In the genomic region with DNA sequence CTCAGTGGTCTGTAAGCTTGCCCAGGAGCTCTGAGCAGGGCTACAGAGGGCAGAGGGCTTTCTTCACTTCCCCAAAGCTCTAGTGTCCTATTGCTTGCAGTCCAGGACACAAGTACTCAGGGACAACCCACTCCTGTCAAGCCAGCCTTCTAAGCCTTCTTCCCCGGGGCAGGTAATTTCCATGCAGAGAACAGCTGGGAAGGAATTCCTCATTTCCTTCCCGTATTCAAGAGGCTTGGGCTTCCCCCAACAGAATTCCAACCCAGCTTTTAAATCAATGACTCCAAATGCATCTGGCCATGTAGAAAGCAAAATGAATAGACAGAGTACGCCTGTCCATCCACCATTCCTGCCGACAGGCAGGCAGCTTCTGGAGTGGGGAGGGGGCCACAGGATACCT, we compare ENCODE assay signal across 26 mouse cellular contexts.
A peak's percentile ranks its signal among the peaks of the same experiment; 100 is the strongest.
DNase-seq lines count a peak whose midpoint lies in the region; ATAC-seq and TF ChIP-seq lines count a peak whose summit lies in the region.
"Had no signal": no experiment of that assay in that cellular context is flagged by ENCODE, and none has a peak within 500 bp of the region (broad histone marks: within the 10 kb centered on the region; RNA-seq: fewer than 3 reads in every experiment).

No protein-coding gene starts in this region.

- 40% methylated on average over 4 of the region's 4 CpGs for WGBS in liver, embryonic 15.5 days (ENCODE audit: insufficient replicate concordance)
- 57% methylated on average over 4 of the region's 4 CpGs for WGBS in embryonic facial prominence, embryonic 10.5 days

- no peaks in the 10 kb centered on the region for H3K9me3 ChIP-seq in liver, embryonic 15.5 days (replicated peaks)
- H3K9me3 ChIP-seq in E14TG2a.4 (ENCODE audit: low read length) = no peaks in the 10 kb centered on the region
- H3K9me3 ChIP-seq in embryonic facial prominence, embryonic 10.5 days = no peaks in the 10 kb centered on the region
- H3K9me3 ChIP-seq: forebrain, embryonic 12.5 days; kidney, embryonic 15.5 days; limb, embryonic 13.5 days; neural tube, embryonic 13.5 days had no signal

- no peak for ATAC-seq in liver, embryonic 15.5 days (ENCODE audit: insufficient read depth)
- ATAC-seq in megakaryocyte progenitor cell, adult 5-6 weeks (replicated peaks; ENCODE audit: poor library complexity) = peak; percentile 27; the same call in 1 of the 2 replicates
- ATAC-seq: inflammation-experienced regulatory T-cells, adult 6 months had no signal

- DNase-seq in liver = no peak
- DNase-seq in embryonic facial prominence, embryonic 10.5 days (ENCODE audit: low spot score) = no peak
- no peak for DNase-seq in T-cell, adult 2 months (ENCODE audit: low spot score)
- DNase-seq in B cell, adult 2 months = no peak
- DNase-seq: adrenal gland, postnatal 10 days; cerebellum, adult 11-12 months; cerebellum, adult 9-11 months; gastrocnemius, postnatal 14 days; heart, adult 11 months; heart, postnatal 4 days; kidney, adult 18-20 months; kidney, postnatal 25 days; lung, postnatal 36 days; thymus, postnatal 4 days had no signal

- H3K27me3 ChIP-seq in liver, embryonic 15.5 days = no peaks in the 10 kb centered on the region
- H3K27me3 ChIP-seq in E14TG2a.4 (ENCODE audit: insufficient read depth, low read length) = no peaks in the 10 kb centered on the region
- no peaks in the 10 kb centered on the region for H3K27me3 ChIP-seq in embryonic facial prominence, embryonic 10.5 days (replicated peaks; ENCODE audit: low read depth, poor library complexity, severe bottlenecking)
- H3K27me3 ChIP-seq: forebrain, embryonic 12.5 days; kidney, embryonic 15.5 days; limb, embryonic 13.5 days; neural tube, embryonic 13.5 days had no signal

- peak overlapping the region; percentile 5; the same call in 1 of the 2 replicates for H3K4me3 ChIP-seq in liver, embryonic 15.5 days (replicated peaks)
- peak overlapping the region; percentile 53 for H3K4me3 ChIP-seq in E14TG2a.4 (replicated peaks; ENCODE audit: low read length)
- H3K4me3 ChIP-seq in embryonic facial prominence, embryonic 10.5 days = no peak overlapping the region
- H3K4me3 ChIP-seq: erythroblast, embryonic 14.5 days; forebrain, embryonic 12.5 days; kidney, embryonic 15.5 days; limb, embryonic 13.5 days; neural tube, embryonic 13.5 days had no signal

- H3K9ac ChIP-seq in liver, embryonic 15.5 days = no peak overlapping the region
- H3K9ac ChIP-seq: forebrain, embryonic 12.5 days; hindbrain, embryonic 14.5 days; kidney, embryonic 15.5 days; limb, embryonic 13.5 days; liver, embryonic 14.5 days; neural tube, embryonic 13.5 days had no signal

- TF ChIP-seq CTCF in E14TG2a.4 (conservative IDR thresholded peaks at IDR 0.05; ENCODE audit: low read length) = no peak

- H3K4me2 ChIP-seq in liver, embryonic 15.5 days = peak overlapping the region; percentile 16; the same call in 1 of the 2 replicates
- H3K4me2 ChIP-seq: forebrain, embryonic 12.5 days; heart, embryonic 11.5 days; hindbrain, embryonic 14.5 days; kidney, embryonic 15.5 days; limb, embryonic 13.5 days; neural tube, embryonic 13.5 days had no signal

- H3K4me1 ChIP-seq in liver, embryonic 15.5 days (replicated peaks) = no peaks in the 10 kb centered on the region
- H3K4me1 ChIP-seq in E14TG2a.4 (replicated peaks; ENCODE audit: low read depth, low read length) = peaks cover 72% of the 10 kb centered on the region
- peaks cover 22% of the 10 kb centered on the region for H3K4me1 ChIP-seq in embryonic facial prominence, embryonic 10.5 days
- H3K4me1 ChIP-seq: forebrain, embryonic 12.5 days; kidney, embryonic 15.5 days; neural tube, embryonic 13.5 days had no signal

- H3K27ac ChIP-seq in liver, embryonic 15.5 days (replicated peaks) = peak overlapping the region; percentile 49
- H3K27ac ChIP-seq in embryonic facial prominence, embryonic 10.5 days (replicated peaks) = peak overlapping the region; percentile 40; the same call in 1 of the 2 replicates
- H3K27ac ChIP-seq: forebrain, embryonic 12.5 days; hindbrain, embryonic 14.5 days; kidney, embryonic 15.5 days; limb, embryonic 13.5 days; liver, embryonic 14.5 days; neural tube, embryonic 13.5 days had no signal

- no peaks in the 10 kb centered on the region for H3K36me3 ChIP-seq in liver, embryonic 15.5 days (replicated peaks)
- H3K36me3 ChIP-seq in E14TG2a.4 (ENCODE audit: insufficient read depth, low read length) = no peaks in the 10 kb centered on the region
- no peaks in the 10 kb centered on the region for H3K36me3 ChIP-seq in embryonic facial prominence, embryonic 10.5 days (replicated peaks)
- H3K36me3 ChIP-seq: forebrain, embryonic 12.5 days; kidney, embryonic 15.5 days; limb, embryonic 13.5 days; neural tube, embryonic 13.5 days had no signal
